Mouse (Mus musculus) left cerebral cortex, adult 2 months (tissue): ENCODE measurements around the gene Setd3. TPM values are rescaled to one million over a fixed set of nuclear protein-coding genes. Genes with fewer than 3 reads are reported as not detected.

Experiments used
- DNase-seq, 2 experiments: peaks; one replicate each; pipeline ENCODE4 v3.0.0; 2021 to 2022; ENCODE audit warnings: low spot score in 2 of 2, mixed read lengths in 1 of 2; ENCODE audit errors: extremely low spot score in 1 of 2
- H3K27ac ChIP-seq: fragments of 200-600 bp; 2 replicates; pipeline ENCODE4 v1.8.1; 2022
- H3K4me3 ChIP-seq: fragments of 200-600 bp; 2 replicates; pipeline ENCODE4 v1.8.1; 2022
- CTCF ChIP-seq: fragments of 200-600 bp; IDR thresholded peaks from 2 replicates; pipeline ENCODE4 v1.8.1; 2022; ENCODE audit warnings: antibody characterized with exemption, mild to moderate bottlenecking, moderate library complexity
- intact Hi-C: fragments of 180-260 bp; cut with DNase I; formaldehyde crosslinking; loops from one replicate; pipeline ENCODE4 v1.15.1; 2025
- total RNA-seq, 2 experiments: library from RNA; stranded (reverse); gene quantifications; 2 replicates each; pipeline ENCODE4 v1.2.3; 2021

Gene Setd3
- total RNA-seq, 2 experiments from 2014 or later, result 167 to 185 TPM

DNA sequence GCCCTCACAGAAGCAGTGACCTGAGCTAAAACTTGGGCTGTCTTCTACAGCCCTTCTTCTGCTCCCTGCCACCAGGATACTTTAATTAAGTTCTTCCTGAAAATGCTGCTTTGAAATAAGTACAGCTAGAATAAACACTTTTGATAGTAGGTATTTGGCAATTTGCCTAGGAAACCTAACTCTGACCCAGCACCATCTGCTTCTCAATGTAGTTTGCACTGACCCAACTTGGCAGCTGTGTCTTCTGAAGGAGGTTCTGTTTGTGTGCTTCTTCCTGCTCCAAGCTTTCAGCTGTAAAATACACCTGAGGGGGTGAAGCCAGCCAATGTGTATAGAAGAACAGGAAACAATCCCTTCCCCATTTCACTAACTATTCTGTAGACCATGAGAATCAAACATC lies 7.8 kb downstream of the Setd3 start:
- H3K27ac ChIP-seq, result no peak overlapping the region
- intact Hi-C loops, result no loop called here
- H3K4me3 ChIP-seq, result no peak overlapping the region
- DNase-seq, result no peak
- TF ChIP-seq CTCF, result no peak

- H3K4me3 ChIP-seq, result no peak overlapping the region
- DNase-seq, result no peak
- no peak for TF ChIP-seq CTCF
- intact Hi-C loops, result no loop called here
- no peak overlapping the region for H3K27ac ChIP-seq
Measured at GRCm38 (mm10) chr12:108170467-108170866, 8.6 kb downstream of the Setd3 start.

DNA sequence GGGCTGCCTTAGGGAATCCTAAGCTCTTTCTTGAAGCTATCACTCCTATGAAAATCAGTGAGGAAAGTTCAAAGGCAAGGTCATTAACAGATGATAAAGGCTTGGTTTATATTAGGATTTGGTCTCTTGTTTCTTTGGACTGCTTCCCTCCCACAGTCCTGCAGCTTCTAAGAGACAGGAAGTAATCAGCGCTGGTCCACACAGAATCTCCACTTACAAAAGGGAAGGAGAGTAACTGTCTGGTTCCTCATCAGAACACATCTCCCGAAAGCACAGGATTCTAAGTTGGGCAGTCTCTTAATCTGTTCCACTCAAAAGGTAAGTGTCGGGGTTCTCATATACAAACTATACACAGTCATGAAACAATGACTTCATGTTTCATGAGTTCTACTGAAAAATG lies 10.2 kb downstream of the Setd3 start:
- intact Hi-C loops, result no loop called here
- Histone ChIP-seq H3K4me3 (no peak overlapping the region), H3K27ac (no peak overlapping the region)
- DNase-seq, result no peak
- TF ChIP-seq CTCF, result no peak

GRCm38 (mm10) chr12:108163706-108164105 lies 15.4 kb downstream of the Setd3 start:
- no peak for DNase-seq
- intact Hi-C loops, result no loop called here
- Histone ChIP-seq H3K4me3 (no peak overlapping the region), H3K27ac (no peak overlapping the region)
- no peak for TF ChIP-seq CTCF

- Histone ChIP-seq H3K4me3 (no peak overlapping the region), H3K27ac (no peak overlapping the region)
- peak; percentile 58 for TF ChIP-seq CTCF
- no peak for DNase-seq
- intact Hi-C loops, result no loop called here
Measured at GRCm38 (mm10) chr12:108162036-108162435, 17.1 kb downstream of the Setd3 start.

DNA sequence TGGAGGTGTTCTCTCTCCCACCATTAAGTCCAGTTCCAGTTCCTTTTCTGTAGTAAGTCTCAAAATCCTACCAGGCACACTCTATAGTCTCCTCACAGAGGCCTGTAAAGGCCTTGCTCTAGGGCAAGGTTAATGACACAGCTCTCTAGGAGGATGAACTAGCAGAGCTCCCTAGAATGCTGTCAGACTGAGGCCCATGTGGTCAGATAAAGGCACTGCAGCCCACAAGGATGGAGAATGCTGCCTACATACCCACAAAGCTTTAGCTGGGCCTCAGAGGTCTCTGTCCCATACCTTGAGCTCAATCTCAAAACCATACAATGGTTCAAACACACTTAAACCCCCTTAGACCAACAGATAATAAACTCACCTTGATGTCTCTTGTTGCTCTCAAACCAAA lies 19.3 kb downstream of the Setd3 start:
- DNase-seq, result no peak
- TF ChIP-seq CTCF, result peak; percentile 13
- no peak overlapping the region for H3K27ac ChIP-seq
- intact Hi-C loops, result no loop called here
- no peak overlapping the region for H3K4me3 ChIP-seq

GRCm38 (mm10) chr12:108152743-108153142 lies 26.4 kb downstream of the Setd3 start:
- H3K4me3 ChIP-seq, result no peak overlapping the region
- H3K27ac ChIP-seq, result no peak overlapping the region
- peak; percentile 38 for TF ChIP-seq CTCF
- intact Hi-C loops, result no loop called here
- DNase-seq, result no peak

- no peak overlapping the region for H3K27ac ChIP-seq
- no peak overlapping the region for H3K4me3 ChIP-seq
- intact Hi-C loops, result no loop called here
- peak; percentile 60 for TF ChIP-seq CTCF
- DNase-seq, result no peak
Measured at GRCm38 (mm10) chr12:108149764-108150163, 29.4 kb downstream of the Setd3 start.

- TF ChIP-seq CTCF, result no peak
- intact Hi-C loops, result no loop called here
- no peak overlapping the region for H3K4me3 ChIP-seq
- no peak overlapping the region for H3K27ac ChIP-seq
- DNase-seq, result no peak
Measured at GRCm38 (mm10) chr12:108145198-108145597, 33.9 kb downstream of the Setd3 start.

DNA sequence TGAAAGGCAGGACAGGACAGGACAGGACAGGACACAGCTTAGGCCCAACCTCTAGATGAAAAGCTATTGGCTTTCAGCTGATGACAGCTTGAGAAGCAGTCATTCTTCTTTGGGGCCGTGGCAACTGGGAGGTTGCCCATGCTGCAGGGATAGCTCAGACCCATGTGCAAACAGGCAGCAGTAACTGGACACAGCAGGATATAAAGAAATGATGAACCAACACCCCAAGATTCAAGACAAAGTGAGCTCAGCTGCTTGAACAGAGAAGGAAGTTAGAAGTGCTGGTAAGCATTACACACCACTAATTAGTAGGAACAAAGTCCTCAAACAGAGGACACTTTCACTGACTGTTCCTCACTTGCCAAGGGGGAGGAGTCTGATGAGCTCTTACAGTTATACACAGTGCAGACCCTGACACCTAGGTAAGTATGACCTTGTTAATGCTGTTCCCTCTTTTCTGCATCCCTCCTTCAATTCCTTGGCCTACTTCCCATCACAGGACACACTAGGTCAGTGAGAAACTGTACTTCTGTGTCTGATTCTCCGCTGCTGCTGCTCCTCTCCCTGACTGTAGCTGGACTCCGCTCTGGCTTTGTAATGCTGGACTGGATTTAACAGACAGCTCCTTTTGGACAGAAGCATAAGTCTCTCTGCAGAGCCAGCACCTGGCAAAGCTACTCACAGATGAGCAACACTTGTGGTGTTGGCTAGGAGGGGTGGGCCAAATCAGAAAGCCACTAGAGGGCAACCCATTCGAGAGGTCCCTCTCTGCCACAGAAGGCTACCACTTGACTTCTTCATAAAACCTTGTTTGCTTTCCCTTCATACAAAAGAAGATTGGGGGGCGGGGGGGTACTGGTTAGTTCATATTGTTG lies 35.3 kb downstream of the Setd3 start:
- intact Hi-C loops, result no loop called here
- TF ChIP-seq CTCF, result no peak
- DNase-seq, result no peak
- Histone ChIP-seq H3K4me3 (no peak overlapping the region), H3K27ac (no peak overlapping the region)

DNA sequence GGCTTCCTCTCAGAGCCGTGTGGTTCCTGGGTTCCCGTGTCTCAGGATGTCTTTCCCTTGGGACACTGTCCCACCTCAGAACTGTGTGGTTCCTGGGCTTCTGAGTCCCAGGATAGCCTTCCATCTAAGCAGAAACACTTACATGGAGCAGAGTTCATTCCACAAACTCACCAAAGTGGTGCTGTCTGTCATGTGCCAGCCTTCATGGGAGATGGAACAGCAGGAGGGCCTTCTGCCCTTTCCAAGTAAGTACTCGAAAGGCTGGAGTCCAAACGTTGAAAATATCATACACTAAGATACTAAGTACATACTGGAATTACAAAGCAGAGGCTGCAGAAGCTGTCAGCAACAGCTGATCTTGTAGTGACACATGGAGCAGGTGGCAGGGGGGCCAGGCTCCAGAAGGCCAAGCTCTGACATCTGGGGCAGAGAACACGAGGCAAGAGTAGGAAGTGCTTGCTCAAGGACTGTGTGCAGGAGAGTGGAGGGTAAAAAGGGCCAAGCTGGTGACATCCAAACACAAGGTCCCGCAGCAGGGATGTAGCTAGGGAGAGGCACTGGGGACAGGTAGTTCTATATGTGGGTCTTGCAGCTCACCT lies 43.4 kb downstream of the Setd3 start:
- intact Hi-C loops, result no loop called here
- no peak for TF ChIP-seq CTCF
- Histone ChIP-seq H3K27ac (no peak overlapping the region), H3K4me3 (no peak overlapping the region)
- DNase-seq, result no peak

DNA sequence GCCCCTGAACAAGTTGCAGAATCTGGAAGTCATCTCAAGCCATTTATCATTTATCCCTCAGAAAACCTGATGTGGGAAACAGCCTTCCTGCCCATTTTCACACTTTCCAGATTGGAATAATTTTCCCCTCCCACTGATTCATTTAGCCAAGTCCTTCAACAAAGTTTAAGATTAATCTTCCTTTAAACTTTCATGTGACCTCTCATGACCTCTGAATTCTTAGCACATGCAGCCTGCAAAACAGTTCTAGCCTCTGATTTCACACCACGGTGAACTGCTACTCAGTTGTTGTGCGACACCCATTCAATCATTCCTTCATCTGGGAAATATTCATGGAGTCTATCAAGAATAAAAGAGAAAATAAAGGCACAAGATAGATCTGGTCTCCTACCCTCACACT lies 45.9 kb downstream of the Setd3 start:
- H3K27ac ChIP-seq, result no peak overlapping the region
- DNase-seq, result no peak
- TF ChIP-seq CTCF, result no peak
- no peak overlapping the region for H3K4me3 ChIP-seq
- intact Hi-C loops, result no loop called here
